Mouse (Mus musculus) layer of hippocampus, postnatal 25 days (tissue): ENCODE results near the gene Mfsd11. TPM values are rescaled to one million over a fixed set of nuclear protein-coding genes. Genes with fewer than 3 reads are reported as not detected.

Experiments used
- DNase-seq, 2 experiments: peaks; one replicate each; pipeline ENCODE4 v3.0.0; 2022; ENCODE audit warnings: mixed read lengths in 2 of 2, low spot score in 1 of 2; ENCODE audit errors: extremely low spot score in 1 of 2
- total RNA-seq, 2 experiments: library from RNA; stranded (reverse); gene quantifications; 2 replicates each; pipeline ENCODE4 v1.2.3; 2021

The Mfsd11 gene
- total RNA-seq, 2 experiments from 2014 or later = 35.8 to 49.4 TPM

GRCm38 (mm10) chr11:116920746-116921145 lies 68.5 kb downstream of the Mfsd11 start:
- DNase-seq = no peak

GRCm38 (mm10) chr11:116922058-116922457 lies 69.8 kb downstream of the Mfsd11 start:
- DNase-seq = no peak

Other genes starting within 250 kb of the Mfsd11 start
- 1 to 10 TPM; 1.1 to 1.8 TPM for gene Rhbdf2, start 225.4 kb upstream of the Mfsd11 start, total RNA-seq
- gene Prcd, start 198.9 kb upstream of the Mfsd11 start, total RNA-seq = 1 to 10 TPM; 6.4 to 7.0 TPM
- gene Cygb, start 198.1 kb upstream of the Mfsd11 start, total RNA-seq = 10 to 100 TPM; 65.7 to 78.3 TPM
- not detected for gene St6galnac1, start 76.9 kb upstream of the Mfsd11 start, total RNA-seq
- gene Mxra7, start 24.4 kb upstream of the Mfsd11 start, total RNA-seq = 10 to 100 TPM; 16.8 to 21.2 TPM
- gene Mettl23, start 9.2 kb upstream of the Mfsd11 start, total RNA-seq = 10 to 100 TPM; 23.8 to 29.5 TPM
- 10 to 100 TPM; 30.3 TPM for gene Jmjd6, start 9.0 kb upstream of the Mfsd11 start, total RNA-seq
- 100 to 1,000 TPM; 156 to 162 TPM for gene Srsf2, start 654 bp downstream of the Mfsd11 start, total RNA-seq
- gene Mgat5b, start 66.4 kb downstream of the Mfsd11 start, total RNA-seq = 10 to 100 TPM; 46.1 to 48.1 TPM